Mouse (Mus musculus) neural tube, embryonic 14.5 days (tissue): ENCODE results near the gene Fgfr2. TPM values are rescaled to one million over a fixed set of nuclear protein-coding genes. Genes with fewer than 3 reads are reported as not detected.

ENCODE experiments used
- ATAC-seq: fragments of 200-750 bp; cut with Nextera tagmentation; 2 replicates; pipeline ENCODE4 v1.8.0; 2017; ENCODE audit warnings: low read depth, mild to moderate bottlenecking, moderate TSS enrichment, moderate library complexity
- H3K27ac ChIP-seq: fragments of 300-500 bp; sonication (generic); 2 replicates; pipeline ENCODE4 v1.5.1; 2014; ENCODE audit warnings: low read depth, mild to moderate bottlenecking, control low read depth, low read length, moderate library complexity, mixed read lengths
- H3K27me3 ChIP-seq: fragments of 300-500 bp; sonication (generic); 2 replicates; pipeline ENCODE4 v1.6.1; 2014; ENCODE audit warnings: low read length; ENCODE audit not compliant: control insufficient read depth, insufficient read depth
- H3K36me3 ChIP-seq: fragments of 300-500 bp; sonication (generic); 2 replicates; pipeline ENCODE4 v1.6.1; 2014; ENCODE audit warnings: low read length, mixed read lengths; ENCODE audit not compliant: control insufficient read depth, insufficient read depth
- H3K4me1 ChIP-seq: fragments of 300-500 bp; sonication (generic); 2 replicates; pipeline ENCODE4 v1.6.1; 2014; ENCODE audit warnings: low read length; ENCODE audit not compliant: control insufficient read depth, insufficient read depth
- H3K4me2 ChIP-seq: fragments of 300-500 bp; sonication (generic); 2 replicates; pipeline ENCODE4 v1.6.1; 2014; ENCODE audit warnings: mild to moderate bottlenecking, low read depth, low read length, control low read depth
- H3K4me3 ChIP-seq: fragments of 300-500 bp; sonication (generic); 2 replicates; pipeline ENCODE4 v1.5.1; 2014; ENCODE audit warnings: low read depth, low read length, control low read depth, mixed read lengths
- H3K9ac ChIP-seq: fragments of 300-500 bp; sonication (generic); replicated peaks from 2 replicates; pipeline ENCODE4 v1.6.1; 2014; ENCODE audit warnings: low read depth, mild to moderate bottlenecking, control low read depth, low read length, mixed read lengths
- H3K9me3 ChIP-seq: fragments of 300-500 bp; sonication (generic); 2 replicates; pipeline ENCODE4 v1.6.1; 2016; ENCODE audit warnings: low read length; ENCODE audit not compliant: control insufficient read depth
- WGBS: fragments of 180-500 bp; shearing (Covaris S2); extraction: QIAGEN DNeasy Blood & Tissue Kit; methylation state at CpG from one replicate; pipeline ENCODE4 v1.1.7; 2014; 5-methylcytosine and 5-hydroxymethylcytosine counted together
- polyA plus RNA-seq: library from polyadenylated mRNA; unstranded; fragments of >200 nt; fragmentation: Nextera tagmentation; extraction: Ambion mirVana; gene quantifications from 2 replicates; pipeline ENCODE4 v1.2.1, GENCODE M21; 2014

Gene Fgfr2
- polyA plus RNA-seq, 1 experiment from 2014 or later = 28.1 TPM

DNA sequence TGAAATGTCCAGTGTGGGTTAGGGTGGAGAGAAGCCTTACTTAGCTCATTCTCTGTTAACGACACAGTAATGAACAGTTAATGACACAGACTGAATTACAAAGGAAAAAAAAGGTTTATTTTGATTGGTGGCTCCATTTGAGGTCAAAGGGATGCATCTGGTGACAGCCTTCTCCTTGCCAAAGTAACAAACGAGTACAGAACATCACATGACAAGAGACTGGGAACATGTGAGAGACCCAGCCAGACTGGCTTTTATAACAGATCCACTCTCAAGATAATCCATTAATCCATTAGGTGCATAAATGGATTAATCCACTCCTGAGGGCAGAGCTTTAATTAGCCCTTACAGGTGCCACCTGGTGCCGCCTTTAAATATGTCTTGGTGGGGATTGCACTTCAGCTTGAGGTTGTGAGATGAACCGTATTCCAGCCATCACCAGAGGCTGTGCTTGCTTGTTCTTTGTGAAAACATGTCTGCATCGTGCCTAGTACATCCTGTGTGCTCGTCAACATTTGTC lies 2470.1 kb downstream of the Fgfr2 start:
- Histone ChIP-seq H3K27me3 (no peaks in the 10 kb centered on the region), H3K36me3 (no peaks in the 10 kb centered on the region), H3K4me2 (no peak overlapping the region), H3K9ac (no peak overlapping the region), H3K9me3 (no peaks in the 10 kb centered on the region), H3K4me1 (peaks cover 3% of the 10 kb centered on the region; the same call in 1 of the 2 replicates), H3K27ac (no peak overlapping the region), H3K4me3 (no peak overlapping the region)
- ATAC-seq = no peak
- WGBS = 37% methylated on average over 6 of the region's 6 CpGs

DNA sequence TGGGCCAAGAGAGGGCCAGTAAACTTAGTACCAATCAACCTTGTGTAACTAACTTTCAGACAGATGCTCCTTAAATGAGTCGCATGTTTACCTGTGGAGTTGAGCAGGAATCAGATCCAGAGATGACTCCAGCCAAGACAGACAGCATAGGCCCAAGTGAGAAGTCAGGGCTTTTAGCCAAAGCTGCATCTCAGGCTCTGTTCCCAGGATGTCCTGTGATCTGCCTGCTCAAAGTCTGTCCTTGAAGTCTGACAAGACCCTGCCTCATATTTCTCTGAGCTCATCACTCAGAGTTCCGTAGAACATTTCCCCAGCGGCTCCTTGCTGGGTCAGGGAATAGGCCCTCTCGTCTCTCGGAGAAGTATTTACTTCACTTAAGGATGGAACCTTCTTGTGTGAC lies 2472.5 kb downstream of the Fgfr2 start:
- no peaks in the 10 kb centered on the region for H3K27me3 ChIP-seq
- no peak for ATAC-seq
- H3K9me3 ChIP-seq = no peaks in the 10 kb centered on the region
- 86% methylated on average over 5 of the region's 5 CpGs for WGBS
- peaks cover 7% of the 10 kb centered on the region; the same call in 1 of the 2 replicates for H3K4me1 ChIP-seq
- H3K4me3 ChIP-seq = no peak overlapping the region
- no peak overlapping the region for H3K4me2 ChIP-seq
- no peak overlapping the region for H3K9ac ChIP-seq
- no peaks in the 10 kb centered on the region for H3K36me3 ChIP-seq
- H3K27ac ChIP-seq = no peak overlapping the region

DNA sequence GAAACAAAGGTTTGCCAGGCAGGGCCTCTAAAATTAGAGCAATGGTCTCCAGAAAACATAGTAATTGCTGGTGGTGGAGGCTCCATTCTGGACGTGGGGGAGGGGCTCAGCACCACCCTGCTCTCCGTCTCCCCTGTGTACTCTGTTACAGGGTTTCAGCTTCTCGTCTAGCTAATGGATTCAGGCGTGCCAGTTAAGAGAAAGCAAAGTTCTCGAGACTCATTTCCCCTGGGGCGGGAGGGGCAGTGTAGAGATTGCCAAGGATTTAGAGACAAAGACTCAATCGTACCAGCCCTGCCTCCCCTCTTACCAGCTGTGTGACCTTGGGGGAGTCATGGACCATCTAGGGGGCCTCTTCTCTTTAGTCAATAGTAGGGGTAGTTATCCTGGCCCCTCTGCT lies 2473.9 kb downstream of the Fgfr2 start:
- Histone ChIP-seq H3K4me3 (no peak overlapping the region), H3K4me2 (no peak overlapping the region), H3K27me3 (no peaks in the 10 kb centered on the region), H3K9ac (no peak overlapping the region), H3K27ac (no peak overlapping the region; the same call in 1 of the 2 replicates), H3K9me3 (no peaks in the 10 kb centered on the region), H3K36me3 (no peaks in the 10 kb centered on the region), H3K4me1 (peaks cover 7% of the 10 kb centered on the region; the same call in 1 of the 2 replicates)
- 39% methylated on average over 7 of the region's 7 CpGs for WGBS
- no peak for ATAC-seq

DNA sequence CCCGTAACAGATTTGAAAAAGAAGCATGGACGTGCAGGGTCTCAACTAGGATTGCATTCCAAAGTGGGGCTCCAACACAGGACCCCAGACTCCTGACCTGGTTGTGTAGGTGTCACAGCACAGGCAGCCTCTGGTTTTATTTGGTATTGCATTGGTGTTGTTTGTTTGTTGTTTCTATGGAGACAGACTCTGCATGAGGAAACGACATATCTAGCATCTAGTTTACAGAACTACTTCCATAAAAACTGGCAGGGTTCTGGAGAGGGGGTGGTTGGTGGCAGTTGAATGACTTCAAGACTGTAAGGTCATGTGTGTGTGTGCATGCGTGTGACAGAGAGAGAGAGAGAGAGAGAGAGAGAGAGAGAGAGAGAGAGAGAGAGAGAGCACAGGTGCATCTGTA lies 2475.1 kb downstream of the Fgfr2 start:
- H3K9ac ChIP-seq = no peak overlapping the region
- H3K27ac ChIP-seq = no peak overlapping the region
- H3K4me2 ChIP-seq = no peak overlapping the region
- 66% methylated on average over 4 of the region's 4 CpGs for WGBS
- H3K4me3 ChIP-seq = no peak overlapping the region
- peaks cover 4% of the 10 kb centered on the region; the same call in 1 of the 2 replicates for H3K4me1 ChIP-seq
- no peak for ATAC-seq
- H3K9me3 ChIP-seq = no peaks in the 10 kb centered on the region
- H3K36me3 ChIP-seq = no peaks in the 10 kb centered on the region
- H3K27me3 ChIP-seq = no peaks in the 10 kb centered on the region

DNA sequence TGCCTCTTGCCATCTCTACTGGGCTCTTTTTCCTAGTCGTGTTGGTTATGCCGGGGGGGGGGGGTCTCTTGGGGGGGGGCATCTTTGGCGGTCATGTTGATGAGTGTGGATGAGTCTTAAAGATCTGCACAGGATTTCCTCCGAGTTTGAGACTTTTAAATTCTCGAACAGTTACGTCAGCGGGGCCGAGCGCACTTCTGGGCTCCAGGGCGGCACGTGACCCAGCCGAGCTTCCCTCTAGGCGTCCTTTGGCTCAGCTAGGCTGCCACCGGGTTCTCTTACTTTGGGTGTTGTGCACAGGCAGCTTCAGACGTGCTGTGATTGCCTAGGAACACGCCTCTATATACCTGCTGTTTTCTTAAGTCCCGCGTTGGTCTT lies 2476.4 kb downstream of the Fgfr2 start:
- H3K4me3 ChIP-seq = peak overlapping the region; percentile 47
- no peaks in the 10 kb centered on the region for H3K27me3 ChIP-seq
- H3K36me3 ChIP-seq = no peaks in the 10 kb centered on the region
- WGBS = under 1% methylated on average over 18 of the region's 18 CpGs
- H3K9ac ChIP-seq = peak overlapping the region; percentile 52
- H3K9me3 ChIP-seq = no peaks in the 10 kb centered on the region
- H3K27ac ChIP-seq = peak overlapping the region; percentile 64; the same call in 1 of the 2 replicates
- peak overlapping the region; percentile 94 for H3K4me2 ChIP-seq
- peak; percentile 66; the same call in 1 of the 2 replicates for ATAC-seq
- H3K4me1 ChIP-seq = peaks cover 4% of the 10 kb centered on the region; the same call in 1 of the 2 replicates

DNA sequence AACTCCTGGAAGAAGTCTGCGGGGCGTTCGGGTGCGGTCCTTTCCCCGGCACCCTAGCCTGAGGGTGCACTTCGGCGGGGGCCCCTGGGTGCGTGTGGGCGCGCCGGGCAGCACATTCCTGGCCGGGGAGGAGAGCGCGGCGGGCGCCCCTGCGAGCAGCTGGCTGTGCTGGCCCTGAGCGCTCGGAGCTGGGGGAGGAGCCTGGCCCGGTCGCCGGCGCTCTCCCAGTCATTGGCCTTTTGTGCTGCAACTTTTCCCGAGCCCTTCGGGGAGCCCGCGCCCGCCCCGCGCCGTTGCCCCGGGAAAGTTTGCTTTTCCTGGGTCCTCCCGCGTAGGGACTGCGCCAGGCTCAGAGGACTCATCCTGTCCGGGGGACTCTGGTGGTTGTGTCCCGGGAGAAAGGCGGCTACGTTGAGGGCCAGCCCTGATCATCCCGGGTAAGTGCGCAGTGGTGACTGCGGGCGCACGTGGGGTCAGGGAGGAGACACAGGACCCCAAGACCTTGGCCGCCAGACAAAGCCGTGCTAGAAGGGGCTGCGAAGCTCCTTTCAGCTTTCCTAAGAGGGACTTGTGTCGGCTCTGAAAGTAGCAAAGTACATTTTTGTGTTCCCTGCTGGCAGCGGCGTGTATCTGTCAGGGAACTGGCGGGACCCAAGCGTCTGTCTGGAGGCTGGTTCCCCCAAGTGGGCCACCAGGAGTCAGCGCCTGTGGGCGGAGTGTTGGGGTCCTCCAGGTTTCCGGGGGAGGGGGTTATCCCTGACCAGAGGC lies 2477.0 kb downstream of the Fgfr2 start:
- H3K27ac ChIP-seq = peak overlapping the region; percentile 64
- H3K4me1 ChIP-seq = peaks cover 4% of the 10 kb centered on the region; the same call in 1 of the 2 replicates
- H3K9me3 ChIP-seq = no peaks in the 10 kb centered on the region
- peak overlapping the region; percentile 94 for H3K4me2 ChIP-seq
- peak overlapping the region; percentile 47 for H3K4me3 ChIP-seq
- under 1% methylated on average over 55 of the region's 55 CpGs for WGBS
- H3K9ac ChIP-seq = peak overlapping the region; percentile 52
- no peaks in the 10 kb centered on the region for H3K36me3 ChIP-seq
- H3K27me3 ChIP-seq = no peaks in the 10 kb centered on the region
- ATAC-seq = peak; percentile 84

DNA sequence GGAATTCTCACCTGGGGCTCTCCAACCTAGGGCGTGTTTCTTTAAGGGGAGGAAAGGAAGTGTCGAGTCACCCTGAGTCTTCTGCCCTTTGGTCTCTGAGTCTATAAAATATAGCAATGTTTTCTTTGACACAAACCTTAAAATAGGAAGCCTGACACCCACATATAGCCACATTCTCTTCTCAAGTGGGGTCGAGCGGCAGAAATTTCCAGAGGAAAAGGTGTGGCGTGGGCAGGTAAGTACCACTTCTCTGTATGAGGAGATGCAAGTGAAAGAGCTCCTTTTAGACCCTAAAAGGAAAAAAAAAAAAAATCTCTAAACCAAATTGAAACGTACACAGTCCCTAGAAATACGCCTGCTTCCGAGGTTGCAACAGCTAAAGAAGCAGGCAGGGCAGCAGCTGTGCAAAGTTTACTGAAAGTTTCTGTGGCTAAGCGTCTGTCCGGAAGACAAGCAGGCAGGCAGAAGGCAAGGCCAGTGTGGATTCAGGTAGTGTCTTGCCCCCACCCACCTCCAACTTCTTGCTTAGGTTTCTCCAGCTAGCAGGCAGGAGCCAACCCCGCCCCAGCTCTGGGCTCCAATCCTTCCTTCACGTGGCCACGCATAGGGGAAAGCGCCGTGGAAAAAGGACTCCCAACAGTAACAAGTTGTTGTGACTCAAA lies 2477.7 kb downstream of the Fgfr2 start:
- Histone ChIP-seq H3K27me3 (no peaks in the 10 kb centered on the region), H3K4me2 (peak overlapping the region; percentile 94), H3K36me3 (no peaks in the 10 kb centered on the region), H3K9me3 (no peaks in the 10 kb centered on the region), H3K4me1 (peaks cover 4% of the 10 kb centered on the region; the same call in 1 of the 2 replicates), H3K27ac (peak overlapping the region; percentile 64; the same call in 1 of the 2 replicates), H3K4me3 (peak overlapping the region; percentile 47), H3K9ac (peak overlapping the region; percentile 52)
- ATAC-seq = 0 out of 2 replicates have a peak, but pooled peaks have one; percentile 7
- WGBS = 20% methylated on average over 15 of the region's 15 CpGs

DNA sequence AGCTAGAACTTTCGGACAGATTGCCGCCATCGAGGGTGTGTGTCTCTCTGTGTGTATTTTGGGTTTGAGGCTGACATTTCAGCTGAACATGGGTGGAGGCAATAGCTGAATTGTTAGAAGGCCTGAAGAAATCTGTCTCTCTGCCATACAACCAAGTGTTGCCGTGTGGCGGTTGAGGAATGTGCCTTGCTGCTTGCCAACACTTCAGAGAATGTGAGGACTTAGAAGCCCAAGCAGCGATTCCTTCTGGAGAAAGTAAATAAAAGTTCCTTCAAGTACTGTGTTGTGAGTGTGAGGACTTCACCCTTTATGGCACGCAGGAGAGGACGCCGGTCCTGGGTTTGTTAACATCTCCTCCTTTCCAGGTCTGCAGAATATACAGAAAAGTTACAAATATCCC lies 2482.5 kb downstream of the Fgfr2 start:
- no peak overlapping the region for H3K4me3 ChIP-seq
- no peak overlapping the region for H3K4me2 ChIP-seq
- H3K27ac ChIP-seq = no peak overlapping the region
- H3K9me3 ChIP-seq = no peaks in the 10 kb centered on the region
- H3K4me1 ChIP-seq = no peaks in the 10 kb centered on the region
- no peak overlapping the region for H3K9ac ChIP-seq
- 87% methylated on average over 9 of the region's 9 CpGs for WGBS
- H3K36me3 ChIP-seq = no peaks in the 10 kb centered on the region
- H3K27me3 ChIP-seq = no peaks in the 10 kb centered on the region
- no peak for ATAC-seq

DNA sequence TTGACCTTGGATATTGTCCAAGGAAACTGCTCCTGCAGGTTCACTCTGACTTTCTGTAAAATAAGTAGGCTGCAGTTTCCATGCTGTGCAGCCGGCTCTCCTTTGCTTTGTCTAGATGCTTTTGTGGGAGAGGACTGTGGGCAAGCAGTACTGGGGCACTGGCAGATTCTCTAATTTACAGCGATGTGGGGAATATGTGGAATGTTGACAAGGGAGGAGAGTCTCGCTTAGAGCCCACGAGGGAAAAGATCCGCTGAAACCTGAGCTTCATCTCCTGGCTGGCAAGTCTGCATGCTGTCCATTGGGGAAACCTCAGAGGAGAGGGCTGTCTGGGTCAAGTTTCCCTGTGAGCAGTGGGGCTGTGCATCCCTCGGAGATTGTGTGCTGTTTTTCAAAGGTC lies 2485.3 kb downstream of the Fgfr2 start:
- H3K27ac ChIP-seq = no peak overlapping the region
- H3K9ac ChIP-seq = no peak overlapping the region
- WGBS = 33% methylated on average over 6 of the region's 6 CpGs
- H3K4me1 ChIP-seq = no peaks in the 10 kb centered on the region
- H3K9me3 ChIP-seq = no peaks in the 10 kb centered on the region
- no peak overlapping the region for H3K4me2 ChIP-seq
- no peak overlapping the region for H3K4me3 ChIP-seq
- no peaks in the 10 kb centered on the region for H3K27me3 ChIP-seq
- ATAC-seq = no peak
- H3K36me3 ChIP-seq = no peaks in the 10 kb centered on the region
